Mouse (Mus musculus) frontal cortex, postnatal 36 days (tissue): Measurements from ENCODE around the gene Slc29a3.
A peak's percentile ranks its signal among the peaks of the same experiment; 100 is the strongest.
"Not testable (repeated sequence)": the region's sequence is repeated elsewhere in the genome, so short reads cannot be mapped to it uniquely, and the experiment has no call there.

Experiments used
- DNase-seq, 2 experiments: peaks; one replicate each; pipeline ENCODE4 v3.0.0; 2022; ENCODE audit warnings: low spot score in 2 of 2

The Slc29a3 gene

GRCm38 (mm10) chr10:60767400-60767799 is 14.8 kb upstream of the Slc29a3 start:
- no peak for DNase-seq

GRCm38 (mm10) chr10:60762126-60762525 is 9.5 kb upstream of the Slc29a3 start:
- no peak for DNase-seq

- peak; percentile 90 to 94 for DNase-seq
Measured at GRCm38 (mm10) chr10:60760377-60760776, 7.8 kb upstream of the Slc29a3 start.

- DNase-seq: peak; percentile 45 to 74
Measured at GRCm38 (mm10) chr10:60756992-60757391, 4.4 kb upstream of the Slc29a3 start.

- DNase-seq: no peak
Measured at GRCm38 (mm10) chr10:60756146-60756545, 3.6 kb upstream of the Slc29a3 start.

GRCm38 (mm10) chr10:60753941-60754340 is 1.3 kb upstream of the Slc29a3 start:
- no peak for DNase-seq

- DNase-seq: no peak
Measured at GRCm38 (mm10) chr10:60753261-60753660, 667 bp upstream of the Slc29a3 start.

- no peak for DNase-seq
Measured at GRCm38 (mm10) chr10:60747667-60748212, 4.9 kb downstream of the Slc29a3 start.

- no peak for DNase-seq
Measured at GRCm38 (mm10) chr10:60746512-60746911, 6.1 kb downstream of the Slc29a3 start.

- no peak for DNase-seq
Measured at GRCm38 (mm10) chr10:60744543-60745290, 7.9 kb downstream of the Slc29a3 start.

- DNase-seq: no peak
Measured at GRCm38 (mm10) chr10:60743681-60744080, 8.9 kb downstream of the Slc29a3 start.

- no peak for DNase-seq
Measured at GRCm38 (mm10) chr10:60742942-60743341, 9.7 kb downstream of the Slc29a3 start.

GRCm38 (mm10) chr10:60742296-60742695 is 10.3 kb downstream of the Slc29a3 start:
- not testable (repeated sequence) for DNase-seq

GRCm38 (mm10) chr10:60741435-60741834 is 11.2 kb downstream of the Slc29a3 start:
- DNase-seq: no peak

GRCm38 (mm10) chr10:60739619-60740363 is 12.8 kb downstream of the Slc29a3 start:
- DNase-seq: no peak

- DNase-seq: no peak
Measured at GRCm38 (mm10) chr10:60737886-60738640, 14.5 kb downstream of the Slc29a3 start.

- DNase-seq: no peak
Measured at GRCm38 (mm10) chr10:60737169-60737728, 15.3 kb downstream of the Slc29a3 start.

GRCm38 (mm10) chr10:60735737-60736136 is 16.9 kb downstream of the Slc29a3 start:
- DNase-seq: no peak

GRCm38 (mm10) chr10:60733471-60733870 is 19.1 kb downstream of the Slc29a3 start:
- no peak for DNase-seq

GRCm38 (mm10) chr10:60732397-60732861 is 20.2 kb downstream of the Slc29a3 start:
- no peak for DNase-seq

- no peak for DNase-seq
Measured at GRCm38 (mm10) chr10:60731742-60732141, 20.9 kb downstream of the Slc29a3 start.

GRCm38 (mm10) chr10:60727301-60727700 is 25.3 kb downstream of the Slc29a3 start:
- DNase-seq: no peak
